Mouse (Mus musculus): Measurements from ENCODE around the gene Fhit.
A peak's percentile ranks its signal among the peaks of the same experiment; 100 is the strongest.

Gene Fhit

DNA sequence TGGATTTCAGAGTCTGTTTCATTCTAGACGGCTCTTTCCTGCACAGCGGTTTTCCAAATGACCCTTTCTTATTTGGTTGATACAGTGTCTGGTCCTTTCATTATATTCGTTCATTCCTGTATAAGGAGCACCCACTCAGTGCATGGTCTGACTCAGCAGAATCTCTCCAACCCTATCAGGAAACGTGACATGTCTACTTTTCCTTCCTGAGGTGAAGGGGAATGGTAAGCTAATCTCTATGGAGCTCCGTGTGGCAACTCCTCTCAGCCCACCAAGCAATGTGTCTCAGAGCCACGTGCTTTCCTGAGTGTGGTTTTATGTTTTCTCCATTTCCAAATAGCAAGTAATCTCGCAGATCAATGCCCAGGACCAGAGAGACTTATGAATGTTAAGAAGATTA is 1552.7 kb downstream of the Fhit start:
- DNase-seq (ENCODE audit: low read depth, low spot score) = no peak

DNA sequence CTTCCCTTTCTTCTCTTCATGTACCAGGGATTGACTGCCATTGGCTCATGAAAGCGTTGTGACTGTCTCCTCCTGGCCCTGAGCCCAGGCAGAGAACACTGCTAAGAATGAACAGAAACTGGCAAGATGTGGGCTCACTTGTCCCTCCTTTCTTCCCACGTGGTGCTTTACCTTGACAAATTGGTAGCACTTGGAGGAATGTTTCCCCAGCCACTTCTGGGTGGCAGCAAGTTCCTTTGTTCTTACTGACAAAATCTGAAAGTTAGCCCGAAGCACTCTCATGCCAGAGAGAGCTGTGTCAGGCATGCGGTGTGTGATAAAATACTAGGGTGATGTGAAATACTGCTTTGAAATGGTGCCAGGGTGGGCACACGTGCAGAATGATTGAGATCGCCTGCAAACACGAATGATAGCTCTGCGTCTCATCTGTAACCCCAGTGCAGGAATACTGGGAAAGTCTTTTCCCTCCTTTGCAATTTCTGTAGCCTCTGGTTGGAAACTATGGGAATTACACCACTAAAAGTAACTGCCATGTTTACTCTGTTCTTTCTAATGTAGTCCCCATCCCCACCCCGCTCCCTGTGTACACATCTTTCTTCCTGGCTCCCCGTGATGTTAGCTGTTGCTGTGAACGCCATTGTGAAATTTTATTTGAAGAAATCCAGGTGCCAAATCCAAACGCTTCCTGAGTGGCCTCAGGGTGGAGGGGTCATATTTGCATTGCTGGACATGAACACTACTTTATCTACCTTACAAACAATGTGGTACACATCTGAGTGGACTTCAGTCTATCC is 1555.1 kb downstream of the Fhit start:
- DNase-seq (ENCODE audit: low read depth, low spot score) = no peak

DNA sequence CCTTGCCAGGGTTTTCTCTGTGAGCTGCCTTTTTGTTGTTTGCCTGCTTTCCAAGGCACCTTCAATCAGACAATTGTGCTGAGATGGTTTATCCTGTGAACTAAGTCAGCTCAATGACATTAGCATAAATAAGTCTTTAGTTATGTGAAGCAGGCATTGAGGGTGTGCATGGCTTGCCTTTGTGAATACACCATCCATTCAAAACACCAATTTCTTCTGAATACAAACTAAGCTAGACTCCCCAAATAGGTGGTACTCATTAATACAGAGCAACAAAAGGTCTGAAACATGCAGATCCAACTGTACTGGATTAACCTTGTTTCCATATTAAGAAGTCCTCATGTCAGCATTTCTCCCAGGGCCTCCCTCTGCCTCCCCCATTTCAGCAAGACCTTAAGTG is 1561.6 kb downstream of the Fhit start:
- no peak for DNase-seq (ENCODE audit: low read depth, low spot score)

DNA sequence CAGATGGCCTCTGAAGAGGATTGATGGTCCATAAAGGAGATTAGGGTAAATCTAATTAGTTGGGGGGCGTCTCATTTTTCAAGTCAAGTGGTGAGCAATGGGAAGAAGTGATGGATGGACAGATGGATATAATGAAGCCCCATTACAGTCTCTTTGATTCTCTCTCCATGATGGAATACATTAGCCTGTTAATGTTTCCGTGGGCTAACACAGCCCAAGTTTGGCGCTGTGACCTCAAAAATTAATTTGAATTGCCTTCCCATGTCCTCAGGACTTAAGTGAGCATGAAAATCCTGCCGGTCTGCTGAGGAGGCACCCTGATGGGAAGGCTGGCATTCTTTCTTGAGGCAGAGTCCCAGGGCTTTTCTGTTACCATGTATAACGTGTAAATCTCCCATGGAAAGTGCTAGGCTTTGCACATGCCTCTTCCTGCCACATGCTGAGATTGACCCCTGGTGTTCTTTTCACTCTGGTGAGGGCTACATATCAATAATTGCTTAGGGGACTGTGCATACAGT is 1564.3 kb downstream of the Fhit start:
- no peak for DNase-seq (ENCODE audit: low read depth, low spot score)

DNA sequence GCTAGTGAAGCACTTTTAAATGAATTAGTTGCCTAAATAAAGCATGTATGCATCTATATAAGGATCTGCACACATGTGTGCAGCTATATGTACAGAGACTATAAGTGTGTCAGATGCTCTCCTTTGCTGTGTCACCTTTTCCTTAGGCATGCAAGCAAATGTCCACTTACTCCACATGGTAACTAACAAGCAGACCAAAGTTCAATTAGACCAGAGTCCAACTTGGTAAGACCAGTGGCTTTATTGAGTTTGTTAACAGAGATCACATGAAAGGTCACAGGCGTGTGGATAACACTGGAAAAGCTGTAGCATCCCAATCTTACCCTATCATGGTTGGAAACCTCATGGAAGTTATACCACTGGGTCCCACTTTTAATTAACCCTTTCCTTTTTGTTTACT is 1572.7 kb downstream of the Fhit start:
- no peak for DNase-seq (ENCODE audit: low read depth, low spot score)

DNA sequence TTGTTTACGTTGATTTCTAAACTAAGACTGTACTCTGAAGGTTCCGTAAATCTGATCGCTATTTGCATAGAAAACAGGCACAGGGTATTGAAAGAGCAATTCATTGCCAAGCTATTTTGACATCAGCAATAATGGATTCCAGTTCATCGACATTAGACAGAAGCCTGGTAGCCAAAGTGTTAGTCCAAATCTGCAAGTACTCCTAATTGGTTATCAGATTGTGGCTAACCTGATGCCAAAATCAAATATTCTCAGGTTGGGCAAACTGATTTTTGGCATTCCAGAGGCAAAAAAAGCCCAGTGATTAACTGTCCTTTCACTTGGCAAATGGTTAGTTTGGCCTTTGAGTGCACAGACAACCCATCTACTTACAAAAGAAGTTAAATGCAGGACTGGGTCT is 1573.9 kb downstream of the Fhit start:
- DNase-seq (ENCODE audit: low read depth, low spot score) = no peak

DNA sequence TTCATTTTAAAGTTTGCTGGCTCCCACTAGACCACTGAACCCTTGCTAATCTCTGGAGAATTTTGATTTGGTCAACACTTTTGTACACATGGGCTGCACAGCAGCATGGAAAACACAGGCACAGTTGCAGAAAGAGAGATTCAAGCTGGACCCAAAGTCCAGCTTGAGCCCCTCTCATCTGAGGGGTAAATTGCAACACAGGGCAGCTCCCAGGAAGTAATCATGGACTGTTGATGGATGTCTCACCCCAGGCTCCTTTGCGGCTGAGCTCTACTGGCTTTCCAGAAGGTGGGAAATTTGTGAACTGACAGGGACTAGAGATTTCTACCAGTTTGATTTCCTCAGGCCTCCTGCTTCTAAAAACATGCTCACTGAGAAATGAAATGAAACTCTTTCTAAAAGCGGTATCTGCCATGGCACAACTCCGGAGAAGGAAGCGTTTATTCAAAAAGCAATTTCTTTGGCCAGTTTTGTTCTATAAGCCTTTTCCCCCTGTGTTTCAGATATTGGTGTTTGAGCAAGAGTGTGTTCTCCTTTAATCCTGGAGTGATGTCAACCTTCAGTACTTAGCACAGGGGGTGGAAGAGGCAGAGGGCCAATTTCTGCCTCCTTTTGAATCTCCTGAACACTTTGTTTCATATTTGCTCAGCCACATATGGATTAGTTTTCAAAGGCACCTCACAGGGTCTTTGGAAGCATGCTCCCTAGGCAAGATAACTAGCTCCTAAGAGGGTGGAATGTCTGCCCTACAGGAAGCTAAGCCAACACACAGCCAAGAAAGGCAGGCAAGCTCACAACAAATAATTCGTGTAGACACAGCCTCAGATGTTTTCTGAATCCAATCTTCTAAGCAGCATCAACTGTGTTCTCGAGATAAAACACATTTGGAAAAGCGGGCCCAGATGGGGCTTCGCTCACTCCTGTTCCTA is 1578.3 kb downstream of the Fhit start:
- no peak for DNase-seq (ENCODE audit: low read depth, low spot score)

DNA sequence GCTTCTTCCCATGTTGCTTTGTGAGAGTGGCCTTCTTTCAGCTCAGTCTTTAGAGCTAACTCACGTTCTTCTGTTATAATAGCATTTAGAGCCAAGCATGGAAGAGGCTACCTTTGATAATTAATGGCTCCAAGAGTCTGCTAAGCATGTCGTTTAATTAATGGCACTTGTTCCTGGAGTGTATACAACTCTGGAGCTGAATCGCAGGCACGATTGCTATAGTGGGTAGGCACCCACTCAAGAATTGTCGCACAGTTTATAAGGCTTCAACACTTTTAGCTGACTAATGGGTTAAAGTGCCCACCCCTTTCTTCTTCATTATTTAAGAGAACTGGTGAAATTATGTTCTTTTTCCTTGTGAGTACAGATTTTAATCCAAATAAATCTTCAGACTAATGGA is 1605.5 kb downstream of the Fhit start:
- no peak for DNase-seq (ENCODE audit: low read depth, low spot score)

DNA sequence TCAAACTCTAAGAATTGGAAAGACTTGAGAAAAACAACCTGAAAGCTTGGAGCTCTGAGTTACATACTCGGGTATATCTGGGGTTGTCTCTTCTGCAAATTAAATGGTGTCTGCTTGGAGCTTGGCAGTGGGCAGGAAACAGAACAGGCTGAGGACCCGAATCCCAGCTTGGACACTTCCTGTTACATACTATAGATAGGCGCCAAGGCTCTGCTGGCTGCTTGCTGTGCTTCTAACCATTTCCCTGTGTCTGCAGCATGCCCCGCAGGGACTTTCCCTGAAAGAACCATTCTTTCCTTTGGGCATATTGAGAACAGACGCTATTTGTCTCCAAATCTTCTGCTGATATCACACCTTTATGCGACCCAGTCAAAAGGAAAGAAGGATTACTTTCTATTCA is 1606.0 kb downstream of the Fhit start:
- no peak for DNase-seq (ENCODE audit: low read depth, low spot score)

DNA sequence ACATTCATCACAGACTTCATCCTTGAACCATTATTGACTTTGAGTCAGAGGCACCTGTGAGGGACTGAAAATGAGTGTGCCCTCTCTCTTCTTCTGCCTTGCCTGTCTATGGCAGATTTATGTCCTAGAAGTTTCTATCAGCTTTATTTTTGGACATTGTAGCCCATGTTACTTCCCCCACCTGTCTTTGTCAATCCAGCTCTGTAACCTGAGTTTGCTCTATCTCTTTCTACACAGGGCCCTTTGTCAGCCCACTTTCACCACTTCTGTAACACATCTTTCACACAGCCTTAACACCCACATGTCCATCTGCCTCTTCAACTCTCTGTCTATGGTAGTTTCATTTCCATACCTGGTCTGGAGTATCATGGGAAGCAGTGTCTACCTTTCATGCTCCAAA is 1609.7 kb downstream of the Fhit start:
- no peak for DNase-seq (ENCODE audit: low read depth, low spot score)

DNA sequence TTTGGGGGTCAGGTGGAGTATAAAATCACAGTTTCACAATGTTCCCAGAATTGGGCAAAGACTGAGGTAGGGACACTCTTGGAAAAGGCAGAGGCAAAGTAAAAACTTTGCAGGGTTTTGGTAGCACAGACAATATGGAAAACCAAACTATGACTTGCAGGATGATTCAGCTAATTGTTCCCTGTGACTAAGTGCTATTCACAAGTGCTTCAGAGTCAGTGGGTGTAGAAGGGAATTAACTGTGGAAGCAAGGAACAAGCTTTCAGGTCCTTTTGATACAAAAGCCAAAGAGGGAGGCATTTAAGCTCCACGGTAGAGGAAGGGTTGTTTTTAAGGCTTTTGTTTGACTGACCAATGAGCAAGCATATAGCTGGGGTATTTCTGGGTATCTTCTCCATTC is 1613.9 kb downstream of the Fhit start:
- DNase-seq (ENCODE audit: low read depth, low spot score) = peak; percentile 45

DNA sequence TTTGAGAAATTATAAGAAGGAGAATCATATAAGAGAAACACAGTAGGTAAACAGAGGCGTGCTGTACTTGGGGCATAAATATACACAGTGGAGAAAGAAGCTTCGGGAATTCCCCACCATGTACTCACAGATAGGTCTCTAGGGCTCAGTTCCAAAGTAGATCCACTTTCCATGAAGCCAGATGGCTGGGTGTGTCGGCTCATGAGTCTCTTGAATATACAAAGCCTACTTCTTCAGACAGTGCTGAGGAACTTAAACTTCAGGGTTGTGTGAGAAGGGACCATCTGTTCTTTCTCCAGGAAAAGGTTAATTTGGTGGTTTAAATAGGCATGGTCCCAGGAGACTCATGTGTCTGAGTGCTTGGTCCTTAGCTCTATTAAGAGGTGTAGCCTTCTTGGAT is 1617.5 kb downstream of the Fhit start:
- no peak for DNase-seq (ENCODE audit: low read depth, low spot score)

DNA sequence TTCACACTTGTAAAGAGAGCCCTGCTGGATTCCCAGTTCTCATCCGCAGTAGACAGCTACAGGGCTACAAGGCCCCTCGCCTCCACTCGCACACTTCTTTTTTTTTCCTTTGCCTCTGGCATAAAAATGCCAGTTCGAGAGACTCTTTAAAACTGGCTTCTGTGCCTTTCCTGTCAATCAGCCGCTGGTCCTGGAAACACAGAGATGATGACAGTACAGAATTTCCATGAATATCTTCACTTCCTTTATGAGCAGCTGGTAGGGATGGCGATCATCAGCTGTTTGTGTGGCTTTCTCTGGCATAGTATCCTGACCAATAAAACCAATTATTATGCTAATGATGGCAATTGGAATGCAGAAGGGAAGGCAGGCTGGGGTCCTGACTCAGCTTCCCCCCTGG is 1626.3 kb downstream of the Fhit start:
- DNase-seq (ENCODE audit: low read depth, low spot score) = no peak

DNA sequence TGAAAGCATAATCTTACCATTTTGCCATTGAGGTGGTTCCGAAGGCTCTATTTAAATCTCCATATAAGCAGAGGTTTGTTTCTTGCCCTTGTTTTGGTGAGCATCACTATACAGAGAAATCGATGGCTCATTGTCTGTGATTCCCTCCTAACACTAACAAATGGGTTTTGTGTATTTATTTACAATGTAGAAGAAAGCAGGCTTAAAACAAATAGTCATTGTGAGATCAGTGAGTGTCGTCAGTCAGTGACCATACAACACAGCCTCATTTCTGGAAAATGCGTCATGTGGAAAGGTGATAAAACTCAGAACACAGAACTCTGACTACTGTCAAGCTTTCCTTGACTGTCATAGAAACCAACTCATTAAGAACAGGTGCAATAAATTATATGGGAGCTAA is 1632.6 kb downstream of the Fhit start:
- no peak for DNase-seq (ENCODE audit: low read depth, low spot score)

DNA sequence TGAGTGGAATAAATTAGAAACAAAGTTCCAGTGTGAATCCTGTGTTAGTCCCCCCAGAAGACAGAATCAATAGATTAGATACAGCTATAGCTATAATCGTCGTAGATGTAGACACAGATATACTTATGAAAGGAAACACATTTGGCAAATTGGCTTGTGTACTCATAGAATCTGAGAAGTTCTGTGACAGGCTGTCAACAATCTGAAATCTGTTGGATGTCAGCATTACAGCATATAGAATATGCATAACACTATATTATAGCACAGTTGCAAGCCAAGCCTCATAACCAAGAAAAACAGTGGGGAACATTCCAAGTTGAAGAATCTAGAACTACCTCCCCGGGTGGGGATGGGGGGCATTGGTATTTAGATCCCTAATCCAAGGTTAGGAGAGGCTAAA is 1635.7 kb downstream of the Fhit start:
- no peak for DNase-seq (ENCODE audit: low read depth, low spot score)

DNA sequence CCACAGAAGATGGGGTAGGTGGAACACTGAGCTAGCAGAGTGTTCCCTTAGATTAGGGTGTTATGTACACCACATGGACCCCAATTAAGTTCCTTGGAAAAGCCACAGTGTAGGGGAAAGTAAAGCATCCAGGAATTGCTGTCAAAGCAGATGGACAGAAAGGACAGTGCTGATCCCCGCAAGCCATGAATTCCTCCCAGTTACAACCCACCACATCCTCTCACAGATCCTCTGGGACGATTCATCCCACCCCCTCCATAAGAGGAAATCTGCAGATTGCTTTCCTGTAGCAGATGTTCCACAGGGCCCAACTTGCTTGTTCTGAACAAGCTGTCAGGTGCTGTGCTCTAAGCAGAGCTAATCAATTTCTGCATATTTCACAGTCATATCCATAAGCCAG is 1644.2 kb downstream of the Fhit start:
- DNase-seq (ENCODE audit: low read depth, low spot score) = no peak

DNA sequence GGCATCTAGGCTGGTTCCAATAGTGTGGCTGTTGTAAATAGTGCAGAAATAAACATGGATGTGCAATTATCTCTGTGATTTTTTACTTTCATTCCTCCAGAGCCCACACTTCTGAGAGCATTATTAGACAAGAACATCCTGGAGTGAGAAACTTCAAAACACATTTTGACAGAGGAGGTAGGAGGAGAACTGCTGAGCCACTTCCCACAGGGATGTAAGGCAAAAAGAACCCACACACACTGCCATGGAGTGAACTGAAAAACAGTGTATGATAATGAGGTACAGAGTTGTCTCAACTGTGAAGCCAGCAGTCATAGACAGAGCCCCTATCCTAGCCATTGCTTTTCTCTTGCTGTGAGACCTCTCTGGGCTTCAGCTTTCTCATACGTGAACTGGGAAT is 1652.2 kb downstream of the Fhit start:
- DNase-seq (ENCODE audit: low read depth, low spot score) = no peak
